Mouse (Mus musculus) ZHBTc4 (cell line): ENCODE results near the gene Slc4a1ap.

Experiments
- DNase-seq: peaks from one replicate; pipeline ENCODE4 v3.0.0-alpha.2; 2011; ENCODE audit warnings: low read depth, low spot score

Slc4a1ap gene

DNA sequence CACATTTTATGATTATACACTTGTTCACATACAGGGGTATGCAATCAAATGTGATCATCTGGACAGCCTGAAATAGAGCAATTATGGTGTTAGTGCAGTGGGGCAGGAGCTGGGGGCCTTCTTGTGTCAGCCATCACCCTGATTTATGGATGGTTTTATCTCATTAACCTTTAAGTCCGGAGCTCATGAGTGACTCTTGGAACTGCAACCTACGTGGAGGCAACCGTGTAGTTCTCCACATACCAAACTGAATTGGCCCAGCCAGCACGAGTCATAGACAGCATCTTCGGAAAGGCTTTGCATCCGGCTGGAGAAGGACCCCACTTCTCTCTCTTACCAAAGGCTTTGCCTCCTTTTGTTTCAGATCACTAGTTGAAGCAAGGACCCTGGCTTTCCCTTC, 77.0 kb downstream of the Slc4a1ap start:
- DNase-seq: no peak

DNA sequence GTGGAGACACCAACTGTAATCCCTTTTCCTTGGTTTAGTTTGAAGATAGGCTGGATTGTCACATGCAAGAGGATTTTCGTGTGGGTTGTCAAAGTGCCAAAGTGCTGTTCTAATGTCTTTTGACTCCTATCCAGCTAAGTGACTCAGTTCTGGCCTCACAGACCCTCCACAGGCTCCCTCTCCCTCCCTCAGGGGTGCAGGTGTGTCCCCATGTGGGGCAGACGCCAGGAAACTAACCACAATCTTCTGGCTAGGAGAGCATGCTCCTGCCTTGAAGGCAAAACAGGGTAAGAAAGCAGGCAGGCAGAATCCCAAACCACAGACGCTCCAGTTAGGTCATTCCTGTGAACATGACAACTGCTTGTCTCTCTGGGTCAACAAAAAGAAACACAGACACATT, 79.4 kb downstream of the Slc4a1ap start:
- no peak for DNase-seq
